Mouse (Mus musculus) 416B (cell line): ENCODE results near the gene Catsper3.

ENCODE experiments used
- DNase-seq: peaks from one replicate; pipeline ENCODE4 v3.0.0; 2011; ENCODE audit warnings: low read depth

The Catsper3 gene

GRCm38 (mm10) chr13:55784268-55784667 is at the start of gene Catsper3:
Gene Catsper3 (plus strand): TSS chr13:55784568.
- no peak for DNase-seq

GRCm38 (mm10) chr13:55737885-55738284 is 46.5 kb upstream of the Catsper3 start:
- no peak for DNase-seq

- no peak for DNase-seq
These were observed 42.1 kb upstream of the Catsper3 start for GRCm38 (mm10) chr13:55742306-55742705.

GRCm38 (mm10) chr13:55754380-55754779 is 30.0 kb upstream of the Catsper3 start:
- DNase-seq, result no peak

- DNase-seq, result no peak
These were observed 27.6 kb upstream of the Catsper3 start for GRCm38 (mm10) chr13:55756789-55757188.

GRCm38 (mm10) chr13:55757645-55758044 is 26.7 kb upstream of the Catsper3 start:
- peak; percentile 62 for DNase-seq

- DNase-seq, result no peak
These were observed 23.8 kb upstream of the Catsper3 start for GRCm38 (mm10) chr13:55760576-55760975.

GRCm38 (mm10) chr13:55761486-55761885 is 22.9 kb upstream of the Catsper3 start:
- no peak for DNase-seq

- no peak for DNase-seq
These were observed 10.0 kb upstream of the Catsper3 start for GRCm38 (mm10) chr13:55774352-55774751.

- DNase-seq, result no peak
These were observed 9.3 kb upstream of the Catsper3 start for GRCm38 (mm10) chr13:55775056-55775455.

- DNase-seq, result no peak
These were observed 1.8 kb downstream of the Catsper3 start for GRCm38 (mm10) chr13:55786120-55786519.

GRCm38 (mm10) chr13:55801246-55801645 is 16.9 kb downstream of the Catsper3 start:
- no peak for DNase-seq

GRCm38 (mm10) chr13:55803973-55804372 is 19.6 kb downstream of the Catsper3 start:
- no peak for DNase-seq

- peak; percentile 15 for DNase-seq
These were observed 24.8 kb downstream of the Catsper3 start for GRCm38 (mm10) chr13:55809041-55809623.

- DNase-seq, result no peak
These were observed 25.3 kb downstream of the Catsper3 start for GRCm38 (mm10) chr13:55809707-55810106.

GRCm38 (mm10) chr13:55810947-55811346 is 26.6 kb downstream of the Catsper3 start:
- no peak for DNase-seq

- no peak for DNase-seq
These were observed 29.2 kb downstream of the Catsper3 start for GRCm38 (mm10) chr13:55813490-55814016.

- no peak for DNase-seq
These were observed 30.5 kb downstream of the Catsper3 start for GRCm38 (mm10) chr13:55814834-55815233.

- no peak for DNase-seq
These were observed 38.1 kb downstream of the Catsper3 start for GRCm38 (mm10) chr13:55822499-55822898.

- no peak for DNase-seq
These were observed 40.0 kb downstream of the Catsper3 start for GRCm38 (mm10) chr13:55824151-55824945.

GRCm38 (mm10) chr13:55825245-55825681 is 40.9 kb downstream of the Catsper3 start:
- no peak for DNase-seq

- DNase-seq, result no peak
These were observed 41.8 kb downstream of the Catsper3 start for GRCm38 (mm10) chr13:55826008-55826671.
